Mouse (Mus musculus): ENCODE results near the gene Ankrd60.

GRCm38 (mm10) chr2:173584361-173584760, 6.2 kb upstream of the Ankrd60 start:
- TF ChIP-seq ZNF384 (IDR thresholded peaks at IDR 0.05; ENCODE audit: low read depth, low read length) (no peak), ZC3H11A (IDR thresholded peaks at IDR 0.05; ENCODE audit: borderline replicate concordance, low read depth, low read length) (no peak), CHD2 (IDR thresholded peaks at IDR 0.05; ENCODE audit: low read depth, low read length) (no peak), MAFK (IDR thresholded peaks at IDR 0.05; ENCODE audit: insufficient read depth, low read depth, low read length) (no peak), HCFC1 (IDR thresholded peaks at IDR 0.05; ENCODE audit: borderline replicate concordance, insufficient read depth, low read length) (no peak)
